ENCODE assay signal across 8 mouse cellular contexts in genomic region chr8:104443125-104443679, GRCm38 (mm10). TPM values are rescaled to one million over a fixed set of nuclear protein-coding genes. Genes with fewer than 3 reads are reported as not detected.
DNase-seq lines count a peak whose midpoint lies in the region; ATAC-seq and TF ChIP-seq lines count a peak whose summit lies in the region.

No protein-coding gene starts in this region.

- H3K27ac ChIP-seq in kidney, embryonic 16.5 days (ENCODE audit: low read length) = no peak overlapping the region
- peak overlapping the region; percentile 100 for H3K27ac ChIP-seq in embryonic facial prominence, embryonic 10.5 days (replicated peaks)
- H3K27ac ChIP-seq in hindbrain, embryonic 16.5 days (ENCODE audit: low read depth, low read length) = no peak overlapping the region

- peaks cover 43% of the 10 kb centered on the region for H3K79me2 ChIP-seq in myocyte (ENCODE audit: control insufficient read depth, insufficient read depth)

- WGBS in kidney, embryonic 16.5 days = 65% methylated on average over 7 of the region's 7 CpGs
- 57% methylated on average over 7 of the region's 7 CpGs for WGBS in embryonic facial prominence, embryonic 10.5 days
- WGBS in hindbrain, embryonic 16.5 days = 67% methylated on average over 7 of the region's 7 CpGs

- peak overlapping the region; percentile 32; the same call in 1 of the 2 replicates for H3K4me2 ChIP-seq in kidney, embryonic 16.5 days (replicated peaks; ENCODE audit: low read depth, low read length)
- H3K4me2 ChIP-seq in hindbrain, embryonic 16.5 days (ENCODE audit: low read length) = peak overlapping the region; percentile 18
- peak overlapping the region; percentile 35 for H3K4me2 ChIP-seq in myocyte (ENCODE audit: low read depth)

- peaks cover 11% of the 10 kb centered on the region for H3K4me1 ChIP-seq in kidney, embryonic 16.5 days (ENCODE audit: insufficient read depth, low read length)
- peaks cover 12% of the 10 kb centered on the region for H3K4me1 ChIP-seq in embryonic facial prominence, embryonic 10.5 days
- peaks cover 13% of the 10 kb centered on the region for H3K4me1 ChIP-seq in hindbrain, embryonic 16.5 days (ENCODE audit: control insufficient read depth, insufficient read depth, low read depth, low read length)

- no peaks in the 10 kb centered on the region for H3K27me3 ChIP-seq in kidney, embryonic 16.5 days (ENCODE audit: insufficient read depth, low read length)
- no peaks in the 10 kb centered on the region for H3K27me3 ChIP-seq in embryonic facial prominence, embryonic 10.5 days (replicated peaks; ENCODE audit: low read depth, poor library complexity, severe bottlenecking)
- no peaks in the 10 kb centered on the region for H3K27me3 ChIP-seq in hindbrain, embryonic 16.5 days (replicated peaks; ENCODE audit: control insufficient read depth, insufficient read depth, low read length)
- no peaks in the 10 kb centered on the region for H3K27me3 ChIP-seq in myocyte (ENCODE audit: control insufficient read depth, insufficient read depth, insufficient read length)

- H3K9me3 ChIP-seq in kidney, embryonic 16.5 days (ENCODE audit: low read length) = no peaks in the 10 kb centered on the region
- no peaks in the 10 kb centered on the region for H3K9me3 ChIP-seq in embryonic facial prominence, embryonic 10.5 days
- no peaks in the 10 kb centered on the region for H3K9me3 ChIP-seq in hindbrain, embryonic 16.5 days (ENCODE audit: control insufficient read depth, low read length)

- H3K36me3 ChIP-seq in kidney, embryonic 16.5 days (ENCODE audit: insufficient read depth, low read length) = peaks cover 23% of the 10 kb centered on the region
- H3K36me3 ChIP-seq in embryonic facial prominence, embryonic 10.5 days (replicated peaks) = peaks cover 30% of the 10 kb centered on the region
- H3K36me3 ChIP-seq in hindbrain, embryonic 16.5 days (ENCODE audit: control insufficient read depth, insufficient read depth, low read length) = peaks cover 11% of the 10 kb centered on the region
- H3K36me3 ChIP-seq in myocyte (ENCODE audit: control insufficient read depth, insufficient read depth) = peaks cover 27% of the 10 kb centered on the region

- peak overlapping the region; percentile 88; the same call in 1 of the 2 replicates for H3K9ac ChIP-seq in kidney, embryonic 16.5 days (replicated peaks; ENCODE audit: low read length)
- H3K9ac ChIP-seq in hindbrain, embryonic 16.5 days (ENCODE audit: low read depth, low read length) = no peak overlapping the region

- DNase-seq in kidney, adult 9 months = no peak
- DNase-seq in embryonic facial prominence, embryonic 10.5 days (ENCODE audit: low spot score) = no peak
- DNase-seq in right cerebral cortex, adult 18-20 months = no peak
- no peak for DNase-seq in lung, postnatal 4 days

- H3K4me3 ChIP-seq in kidney, embryonic 16.5 days (ENCODE audit: low read length) = peak overlapping the region; percentile 82
- peak overlapping the region; percentile 96 for H3K4me3 ChIP-seq in embryonic facial prominence, embryonic 10.5 days
- H3K4me3 ChIP-seq in hindbrain, embryonic 16.5 days (ENCODE audit: low read length) = peak overlapping the region; percentile 85
- H3K4me3 ChIP-seq in myocyte = peak overlapping the region; percentile 86

- peak; percentile 19; the same call in 1 of the 2 replicates for ATAC-seq in kidney, embryonic 16.5 days (ENCODE audit: low FRiP score, low TSS enrichment)
- ATAC-seq in hindbrain, embryonic 16.5 days = peak; percentile 35; the same call in 1 of the 2 replicates
- no peak for ATAC-seq in frontal cortex, adult (ENCODE audit: low TSS enrichment)

- peak overlapping the region; percentile 92 for H3ac ChIP-seq in myocyte (ENCODE audit: control insufficient read depth, insufficient read length)

- no peak for TF ChIP-seq POLR2A in myocyte (IDR thresholded peaks at IDR 0.05; ENCODE audit: insufficient read length, low read depth)

TF ChIP-seq in myocyte, 11 proteins besides CTCF, POLR2A, EP300 and RAD21:
- TF ChIP-seq TCF12 (IDR thresholded peaks at IDR 0.05; ENCODE audit: insufficient read depth, poor library complexity, severe bottlenecking) (no peak), E2F4 (IDR thresholded peaks at IDR 0.05; ENCODE audit: insufficient read depth) (no peak), REST (IDR thresholded peaks at IDR 0.05; ENCODE audit: insufficient read depth, insufficient read length) (no peak), SRF (IDR thresholded peaks at IDR 0.05; ENCODE audit: control insufficient read depth, insufficient read length, low read depth) (no peak), MYOD1 (IDR thresholded peaks at IDR 0.05; ENCODE audit: control insufficient read depth in 1 of 3, insufficient read length in 2 of 3, low read depth in 2 of 3) (no peak), CEBPB (IDR thresholded peaks at IDR 0.05; ENCODE audit: insufficient read depth, poor library complexity, severe bottlenecking) (no peak), MAX (IDR thresholded peaks at IDR 0.05; ENCODE audit: low read depth) (no peak), POLR2AphosphoS2 (IDR thresholded peaks at IDR 0.05; ENCODE audit: insufficient read length, low read depth) (no peak), TCF3 (IDR thresholded peaks at IDR 0.05; ENCODE audit: insufficient read length, low read depth) (no peak), MYOG (IDR thresholded peaks at IDR 0.05; ENCODE audit: control insufficient read depth in 1 of 3, insufficient read depth in 1 of 3, insufficient read length in 2 of 3, low read depth in 2 of 3) (no peak), USF1 (IDR thresholded peaks at IDR 0.05; ENCODE audit: low read depth) (no peak)

RNA-seq across cellular contexts. Expression of gene Dync1li2, which starts 0.4 kb away (rescaled TPM):
- polyA plus RNA-seq in kidney, embryonic 16.5 days (2015; fragmentation: Nextera tagmentation; extraction: Ambion mirVana) = 59.0 and 62.7 TPM in 2 replicates
- 69.3 and 74.4 TPM in 2 replicates for polyA plus RNA-seq in embryonic facial prominence, embryonic 10.5 days (2016; fragmentation: Nextera tagmentation; extraction: Ambion mirVana)
- polyA plus RNA-seq in hindbrain, embryonic 16.5 days (2015; fragmentation: Nextera tagmentation; extraction: Ambion mirVana) = 97.9 and 112 TPM in 2 replicates
- polyA plus RNA-seq in myocyte (2012; fragmentation: generic; extraction: Trizol) = 45.0 TPM

RNA-seq across cellular contexts. Expression of gene Cmtm4, which starts 47.6 kb away (rescaled TPM):
- polyA plus RNA-seq in kidney, embryonic 16.5 days (2015; fragmentation: Nextera tagmentation; extraction: Ambion mirVana) = 3.4 and 3.6 TPM in 2 replicates
- 2.2 and 2.4 TPM in 2 replicates for polyA plus RNA-seq in embryonic facial prominence, embryonic 10.5 days (2016; fragmentation: Nextera tagmentation; extraction: Ambion mirVana)
- polyA plus RNA-seq in hindbrain, embryonic 16.5 days (2015; fragmentation: Nextera tagmentation; extraction: Ambion mirVana) = 3.0 TPM in 2 replicates
- polyA plus RNA-seq in myocyte (2012; fragmentation: generic; extraction: Trizol) = 5.5 TPM
